Mouse (Mus musculus) lung, adult 2 months (tissue): ENCODE measurements around the gene Guca1a.

Experiments used
- CTCF ChIP-seq: fragments of 200-500 bp; IDR thresholded peaks from 2 replicates; pipeline ENCODE4 v1.5.1; 2011; ENCODE audit warnings: mild to moderate bottlenecking, low read length, control low read depth; ENCODE audit not compliant: insufficient read depth
- POLR2A ChIP-seq: fragments of 200-500 bp; IDR thresholded peaks from 2 replicates; pipeline ENCODE4 v1.6.1; 2011; ENCODE audit warnings: low read depth, mild to moderate bottlenecking, control low read depth, low read length, borderline replicate concordance; ENCODE audit errors: extremely low read depth

GRCm38 (mm10) chr17:47369087-47369443 is 31.3 kb downstream of the Guca1a start:
- TF ChIP-seq CTCF (no peak), POLR2A (no peak)
